Mouse (Mus musculus) small intestine, adult 2 months (tissue): ENCODE data around the gene Neu2.

Experiments used
- CTCF ChIP-seq: fragments of 200-500 bp; IDR thresholded peaks from 2 replicates; pipeline ENCODE4 v1.5.1; 2012; ENCODE audit warnings: low read depth, mild to moderate bottlenecking, control low read depth, inconsistent platforms, low read length, moderate library complexity, mixed read lengths; ENCODE audit not compliant: insufficient replicate concordance, insufficient read length; ENCODE audit errors: extremely low read depth
- POLR2A ChIP-seq: fragments of 200-500 bp; IDR thresholded peaks from 2 replicates; pipeline ENCODE4 v1.6.1; 2012; ENCODE audit warnings: low read depth, mild to moderate bottlenecking, control low read depth, inconsistent platforms, low read length, moderate library complexity

GRCm38 (mm10) chr1:87623977-87624666 lies 114.4 kb downstream of the Neu2 start:
- TF ChIP-seq CTCF (no peak), POLR2A (no peak)
